Mouse (Mus musculus) heart, adult 2 months (tissue): Measurements from ENCODE around the gene Ttll8. TPM values are rescaled to one million over a fixed set of nuclear protein-coding genes. Genes with fewer than 3 reads are reported as not detected.
A peak's percentile ranks its signal among the peaks of the same experiment; 100 is the strongest.

Experiments
- DNase-seq, 2 experiments: peaks; one replicate each; pipeline ENCODE4 v3.0.0; 2021
- H3K27ac ChIP-seq: fragments of 200-600 bp; 2 replicates; pipeline ENCODE4 v1.8.1; 2022
- H3K27me3 ChIP-seq: fragments of 200-500 bp; 2 replicates; pipeline ENCODE4 v1.6.1; 2012; ENCODE audit warnings: mild to moderate bottlenecking, low read length, inconsistent platforms, mixed read lengths; ENCODE audit not compliant: control insufficient read depth, insufficient read depth
- H3K36me3 ChIP-seq: fragments of 200-500 bp; 2 replicates; pipeline ENCODE4 v1.6.1; 2012; ENCODE audit warnings: low read length, inconsistent platforms; ENCODE audit not compliant: control insufficient read depth, insufficient read depth
- H3K4me1 ChIP-seq: fragments of 200-500 bp; 2 replicates; pipeline ENCODE4 v1.6.1; 2011; ENCODE audit warnings: low read length; ENCODE audit not compliant: control insufficient read depth, insufficient read depth
- H3K4me3 ChIP-seq: fragments of 200-600 bp; 2 replicates; pipeline ENCODE4 v1.8.1; 2022
- H3K79me2 ChIP-seq: fragments of 200-500 bp; replicated peaks from 2 replicates; pipeline ENCODE4 v1.6.1; 2012; ENCODE audit warnings: mild to moderate bottlenecking, inconsistent platforms, low read length, moderate library complexity, mixed read lengths; ENCODE audit not compliant: control insufficient read depth, insufficient read depth
- H3K9ac ChIP-seq: fragments of 200-500 bp; 2 replicates; pipeline ENCODE4 v1.6.1; 2012; ENCODE audit warnings: low read depth, mild to moderate bottlenecking, control low read depth, inconsistent platforms, low read length, mixed read lengths
- CTCF ChIP-seq: fragments of 200-600 bp; IDR thresholded peaks from 2 replicates; pipeline ENCODE4 v1.8.1; 2022; ENCODE audit warnings: antibody characterized with exemption, mild to moderate bottlenecking, moderate library complexity
- EP300 ChIP-seq: fragments of 200-500 bp; IDR thresholded peaks from 2 replicates; pipeline ENCODE4 v1.6.1; 2011; ENCODE audit warnings: low read depth, low read length, control low read depth; ENCODE audit not compliant: insufficient read depth
- POLR2A ChIP-seq: fragments of 200-500 bp; IDR thresholded peaks from 2 replicates; pipeline ENCODE4 v1.6.1; 2011; ENCODE audit warnings: mild to moderate bottlenecking, low read depth, low read length, control low read depth; ENCODE audit not compliant: insufficient read depth
- WGBS: fragments of 180-500 bp; shearing (Covaris S2); methylation state at CpG from one replicate; pipeline ENCODE4 v1.1.7; 2018; 5-methylcytosine and 5-hydroxymethylcytosine counted together
- intact Hi-C: fragments of 180-260 bp; cut with DNase I; formaldehyde crosslinking; loops from one replicate; pipeline ENCODE4 v1.15.1; 2025
- polyA plus RNA-seq: library from polyadenylated mRNA; depleted of rRNA; stranded (reverse); fragments of >200 nt; gene quantifications from 2 replicates; pipeline ENCODE4 v1.2.3, GENCODE M21; 2012
- total RNA-seq, 2 experiments: library from RNA; stranded (reverse); gene quantifications; 2 replicates each; pipeline ENCODE4 v1.2.3; 2021

Ttll8 gene
- total and polyA plus RNA-seq, 3 experiments: 0.18 TPM; not detected in 2

DNA sequence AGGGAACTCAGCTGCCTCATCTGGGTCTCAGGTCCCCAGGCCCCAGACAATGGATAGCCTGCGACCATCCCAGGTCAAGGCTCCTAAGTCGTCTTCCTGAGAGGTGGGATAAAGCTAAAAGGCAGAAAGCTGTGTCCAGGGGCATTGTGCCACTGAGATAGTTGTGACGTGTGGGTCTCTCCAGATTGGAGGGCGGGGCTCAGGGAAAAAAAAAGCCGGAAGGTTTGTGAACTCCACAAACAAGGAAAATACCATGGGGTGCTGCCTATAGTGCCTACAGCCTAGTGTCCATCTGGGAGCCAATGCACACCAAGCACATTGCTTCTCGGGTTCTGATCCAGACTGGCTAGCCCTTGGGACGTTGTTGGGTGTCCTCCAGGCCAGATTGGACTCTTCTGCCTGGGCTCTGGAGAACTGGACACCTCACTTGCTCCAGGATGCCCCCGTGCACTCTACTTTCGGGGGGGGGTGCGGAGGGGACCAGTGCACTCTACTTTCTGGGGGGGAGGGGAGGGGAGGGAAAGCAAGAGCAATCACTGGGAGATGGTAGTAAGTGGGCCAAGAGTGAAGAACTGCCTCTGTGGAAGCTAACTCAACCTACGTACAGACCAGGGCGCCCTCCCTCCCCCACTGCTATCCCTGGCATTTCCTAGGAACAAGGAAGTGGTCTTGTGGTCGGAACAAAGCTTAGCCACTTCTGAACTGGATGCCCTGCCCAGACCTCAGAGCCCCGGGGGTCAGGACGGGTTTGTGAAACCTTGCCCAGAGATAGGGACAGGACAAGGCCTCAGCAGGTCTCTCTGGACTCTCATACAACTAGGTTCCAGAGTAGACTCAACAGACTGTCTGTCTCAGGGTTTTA, 99.0 kb downstream of the Ttll8 start:
- Histone ChIP-seq H3K4me1 (peaks cover 36% of the 10 kb centered on the region), H3K4me3 (no peak overlapping the region), H3K36me3 (no peaks in the 10 kb centered on the region), H3K79me2 (no peaks in the 10 kb centered on the region), H3K27me3 (no peaks in the 10 kb centered on the region), H3K9ac (peak overlapping the region; percentile 31), H3K27ac (peak overlapping the region; percentile 62)
- intact Hi-C loops: no loop called here
- TF ChIP-seq POLR2A: no peak
- TF ChIP-seq CTCF: no peak
- TF ChIP-seq EP300: no peak
- DNase-seq: peak in 1 of 2 experiments; percentile 42
- 51% methylated on average over 15 of the region's 15 CpGs for WGBS

- Histone ChIP-seq H3K27me3 (no peaks in the 10 kb centered on the region), H3K79me2 (no peaks in the 10 kb centered on the region), H3K27ac (peak overlapping the region; percentile 51), H3K36me3 (peaks cover 3% of the 10 kb centered on the region; the same call in 1 of the 2 replicates), H3K4me3 (no peak overlapping the region), H3K9ac (no peak overlapping the region), H3K4me1 (peaks cover 43% of the 10 kb centered on the region)
- peak in 1 of 2 experiments; percentile 40 for DNase-seq
- WGBS: 41% methylated on average over 6 of the region's 6 CpGs
- TF ChIP-seq POLR2A (no peak), CTCF (no peak), EP300 (no peak)
- intact Hi-C loops: no loop called here
These were observed 99.9 kb downstream of the Ttll8 start for GRCm38 (mm10) chr15:88854119-88854968.

GRCm38 (mm10) chr15:88853106-88853505, 101.1 kb downstream of the Ttll8 start:
- Histone ChIP-seq H3K9ac (no peak overlapping the region), H3K4me1 (peaks cover 49% of the 10 kb centered on the region), H3K36me3 (peaks cover 3% of the 10 kb centered on the region; the same call in 1 of the 2 replicates), H3K27me3 (no peaks in the 10 kb centered on the region), H3K27ac (no peak overlapping the region), H3K4me3 (no peak overlapping the region), H3K79me2 (no peaks in the 10 kb centered on the region)
- no peak for DNase-seq
- TF ChIP-seq POLR2A: no peak
- no peak for TF ChIP-seq EP300
- TF ChIP-seq CTCF: no peak
- intact Hi-C loops: no loop called here
- 88% methylated on average over 9 of the region's 9 CpGs for WGBS

DNA sequence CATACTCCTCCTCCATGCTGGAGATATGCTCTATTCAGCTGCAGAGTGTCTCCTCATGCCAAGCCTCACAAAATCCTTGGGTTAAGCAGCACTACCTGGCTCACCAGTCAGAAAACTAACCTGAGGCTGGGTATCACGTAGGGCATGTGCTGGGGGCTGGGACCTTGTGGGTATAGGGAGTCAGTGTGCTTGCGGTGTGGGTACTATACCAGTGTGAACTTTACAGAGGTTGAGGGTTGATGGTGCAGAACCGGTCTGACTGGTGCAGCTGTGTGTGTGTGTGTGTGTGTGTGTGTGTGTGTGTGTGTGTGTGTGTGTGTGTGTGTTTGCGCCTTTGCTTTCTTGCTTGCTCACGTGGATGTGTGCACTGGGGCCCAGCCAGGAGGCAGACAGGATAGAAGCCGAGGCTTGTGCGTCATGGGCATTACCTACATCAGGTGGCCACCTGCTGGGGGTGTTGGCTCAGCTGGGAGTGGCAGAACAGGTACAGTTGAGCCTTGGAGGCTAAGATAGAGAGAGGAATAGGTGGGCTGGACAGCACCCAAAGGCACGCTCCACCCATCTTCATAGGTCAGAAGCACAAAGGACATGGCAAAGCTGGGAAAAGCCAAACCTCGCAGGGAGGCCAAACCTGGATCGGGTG, 102.6 kb downstream of the Ttll8 start:
- 82% methylated on average over 10 of the region's 10 CpGs for WGBS
- H3K9ac ChIP-seq: peak overlapping the region; percentile 27; the same call in 1 of the 2 replicates
- intact Hi-C loops: no loop called here

GRCm38 (mm10) chr15:88851076-88851475, 103.1 kb downstream of the Ttll8 start:
- 57% methylated on average over 3 of the region's 3 CpGs for WGBS
- peak overlapping the region; percentile 27 for H3K9ac ChIP-seq
- no peak for DNase-seq

More for the DNA sequence above, 102.6 kb downstream of the Ttll8 start:
- TF ChIP-seq POLR2A: no peak
- no peak for TF ChIP-seq CTCF
- no peak for TF ChIP-seq EP300
- no peaks in the 10 kb centered on the region for H3K27me3 ChIP-seq
- peaks cover 45% of the 10 kb centered on the region for H3K4me1 ChIP-seq
- H3K27ac ChIP-seq: peak overlapping the region; percentile 91
- no peaks in the 10 kb centered on the region for H3K79me2 ChIP-seq
- no peak overlapping the region for H3K4me3 ChIP-seq
- DNase-seq: no peak
- peaks cover 3% of the 10 kb centered on the region; the same call in 1 of the 2 replicates for H3K36me3 ChIP-seq

More at GRCm38 (mm10) chr15:88851076-88851475, 103.1 kb downstream of the Ttll8 start:
- H3K4me1 ChIP-seq: peaks cover 45% of the 10 kb centered on the region
- H3K4me3 ChIP-seq: no peak overlapping the region
- H3K27ac ChIP-seq: peak overlapping the region; percentile 91
- intact Hi-C loops: no loop called here
- no peaks in the 10 kb centered on the region for H3K27me3 ChIP-seq
- TF ChIP-seq EP300 (no peak), POLR2A (no peak), CTCF (no peak)
- peaks cover 3% of the 10 kb centered on the region; the same call in 1 of the 2 replicates for H3K36me3 ChIP-seq
- no peaks in the 10 kb centered on the region for H3K79me2 ChIP-seq
